Mouse (Mus musculus): ENCODE data around the gene Hs6st3. TPM values are rescaled to one million over a fixed set of nuclear protein-coding genes. Genes with fewer than 3 reads are reported as not detected.

The Hs6st3 gene
- polyA plus RNA-seq, 1 experiment from 2014 or later, result 0.08 TPM

- H3K27me3 ChIP-seq (ENCODE audit: insufficient read depth, low read length), result no peaks in the 10 kb centered on the region
- ATAC-seq (replicated peaks; ENCODE audit: low FRiP score, low read depth) (0 out of 2 replicates have a peak, but pooled peaks have one; percentile 33), DNase-seq (ENCODE audit: low spot score) (peak; percentile 9)
- peak overlapping the region; percentile 18; the same call in 1 of the 2 replicates for H3K4me2 ChIP-seq (ENCODE audit: low read length)
- 6% methylated on average over 5 of the region's 5 CpGs for WGBS
- peak overlapping the region; percentile 13; the same call in 1 of the 2 replicates for H3K27ac ChIP-seq
- no peaks in the 10 kb centered on the region for H3K36me3 ChIP-seq (ENCODE audit: insufficient read depth, low read length)
- H3K9me3 ChIP-seq (replicated peaks; ENCODE audit: low read length), result no peaks in the 10 kb centered on the region
- no peak overlapping the region for H3K4me3 ChIP-seq (replicated peaks; ENCODE audit: low read depth, low read length)
- 0 out of 2 replicates have a peak, but pooled peaks cover 5% of the 10 kb centered on the region for H3K4me1 ChIP-seq (replicated peaks; ENCODE audit: insufficient read depth, low read length)
- H3K9ac ChIP-seq (ENCODE audit: low read depth, low read length), result no peak overlapping the region
- no peak for TF ChIP-seq CTCF (IDR thresholded peaks at IDR 0.05; ENCODE audit: low read depth)
Observed at GRCm38 (mm10) chr14:119852139-119852538, 714.0 kb downstream of the Hs6st3 start.

GRCm38 (mm10) chr14:119857338-119858291 is 719.5 kb downstream of the Hs6st3 start:
- Histone ChIP-seq H3K9ac (ENCODE audit: low read depth, low read length) (0 out of 2 replicates have a peak overlapping the region, but pooled peaks have one; percentile 27), H3K4me1 (replicated peaks; ENCODE audit: insufficient read depth, low read length) (no peaks in the 10 kb centered on the region), H3K36me3 (ENCODE audit: insufficient read depth, low read length) (no peaks in the 10 kb centered on the region), H3K27me3 (ENCODE audit: insufficient read depth, low read length) (no peaks in the 10 kb centered on the region), H3K9me3 (replicated peaks; ENCODE audit: low read length) (no peaks in the 10 kb centered on the region), H3K4me3 (replicated peaks; ENCODE audit: low read depth, low read length) (no peak overlapping the region), H3K4me2 (ENCODE audit: low read length) (peak overlapping the region; percentile 27), H3K27ac (no peak overlapping the region)
- WGBS, result 42% methylated on average over 23 of the region's 23 CpGs
- peak; percentile 43 for DNase-seq (ENCODE audit: low spot score)
- TF ChIP-seq CTCF (IDR thresholded peaks at IDR 0.05; ENCODE audit: low read depth), result no peak
- ATAC-seq (replicated peaks; ENCODE audit: low FRiP score, low read depth), result no peak

GRCm38 (mm10) chr14:119873617-119874016 is 735.5 kb downstream of the Hs6st3 start:
- no peak overlapping the region for H3K4me2 ChIP-seq (ENCODE audit: low read length)
- WGBS, result 96% methylated on average over 4 of the region's 4 CpGs
- H3K27me3 ChIP-seq (ENCODE audit: insufficient read depth, low read length), result no peaks in the 10 kb centered on the region
- no peak for ATAC-seq (replicated peaks; ENCODE audit: low FRiP score, low read depth)
- H3K36me3 ChIP-seq (ENCODE audit: insufficient read depth, low read length), result no peaks in the 10 kb centered on the region
- no peaks in the 10 kb centered on the region for H3K4me1 ChIP-seq (replicated peaks; ENCODE audit: insufficient read depth, low read length)
- TF ChIP-seq CTCF (IDR thresholded peaks at IDR 0.05; ENCODE audit: low read depth), result no peak
- no peaks in the 10 kb centered on the region for H3K9me3 ChIP-seq (replicated peaks; ENCODE audit: low read length)
- no peak overlapping the region for H3K4me3 ChIP-seq (replicated peaks; ENCODE audit: low read depth, low read length)
- DNase-seq (ENCODE audit: low spot score), result no peak
- no peak overlapping the region for H3K9ac ChIP-seq (ENCODE audit: low read depth, low read length)
- no peak overlapping the region for H3K27ac ChIP-seq

- no peaks in the 10 kb centered on the region for H3K27me3 ChIP-seq (ENCODE audit: insufficient read depth, low read length)
- no peaks in the 10 kb centered on the region for H3K4me1 ChIP-seq (replicated peaks; ENCODE audit: insufficient read depth, low read length)
- no peak overlapping the region for H3K4me2 ChIP-seq (ENCODE audit: low read length)
- H3K4me3 ChIP-seq (replicated peaks; ENCODE audit: low read depth, low read length), result no peak overlapping the region
- TF ChIP-seq CTCF (IDR thresholded peaks at IDR 0.05; ENCODE audit: low read depth), result no peak
- WGBS, result 91% methylated on average over 8 of the region's 8 CpGs
- no peaks in the 10 kb centered on the region for H3K36me3 ChIP-seq (ENCODE audit: insufficient read depth, low read length)
- no peak overlapping the region for H3K9ac ChIP-seq (ENCODE audit: low read depth, low read length)
- DNase-seq (ENCODE audit: low spot score), result no peak
- no peaks in the 10 kb centered on the region for H3K9me3 ChIP-seq (replicated peaks; ENCODE audit: low read length)
- ATAC-seq (replicated peaks; ENCODE audit: low FRiP score, low read depth), result no peak
- H3K27ac ChIP-seq, result no peak overlapping the region
Observed at GRCm38 (mm10) chr14:119892922-119893321, 754.8 kb downstream of the Hs6st3 start.

GRCm38 (mm10) chr14:119895097-119895496 is 757.0 kb downstream of the Hs6st3 start:
- TF ChIP-seq CTCF (IDR thresholded peaks at IDR 0.05; ENCODE audit: low read depth), result no peak
- H3K27me3 ChIP-seq (ENCODE audit: insufficient read depth, low read length), result no peaks in the 10 kb centered on the region
- DNase-seq (ENCODE audit: low spot score) (no peak), ATAC-seq (replicated peaks; ENCODE audit: low FRiP score, low read depth) (no peak)
- H3K4me3 ChIP-seq (replicated peaks; ENCODE audit: low read depth, low read length), result no peak overlapping the region
- H3K9me3 ChIP-seq (replicated peaks; ENCODE audit: low read length), result no peaks in the 10 kb centered on the region
- no peak overlapping the region for H3K27ac ChIP-seq
- H3K4me2 ChIP-seq (ENCODE audit: low read length), result no peak overlapping the region
- no peak overlapping the region for H3K9ac ChIP-seq (ENCODE audit: low read depth, low read length)
- no peaks in the 10 kb centered on the region for H3K36me3 ChIP-seq (ENCODE audit: insufficient read depth, low read length)
- H3K4me1 ChIP-seq (replicated peaks; ENCODE audit: insufficient read depth, low read length), result no peaks in the 10 kb centered on the region
- WGBS, result 85% methylated on average over 8 of the region's 8 CpGs

GRCm38 (mm10) chr14:119895765-119896465 is 757.8 kb downstream of the Hs6st3 start:
- Histone ChIP-seq H3K9ac (ENCODE audit: low read depth, low read length) (no peak overlapping the region), H3K4me1 (replicated peaks; ENCODE audit: insufficient read depth, low read length) (no peaks in the 10 kb centered on the region), H3K27me3 (ENCODE audit: insufficient read depth, low read length) (no peaks in the 10 kb centered on the region), H3K27ac (no peak overlapping the region), H3K9me3 (replicated peaks; ENCODE audit: low read length) (no peaks in the 10 kb centered on the region), H3K36me3 (ENCODE audit: insufficient read depth, low read length) (no peaks in the 10 kb centered on the region), H3K4me2 (ENCODE audit: low read length) (no peak overlapping the region), H3K4me3 (replicated peaks; ENCODE audit: low read depth, low read length) (no peak overlapping the region)
- no peak; the same call in 1 of the 2 replicates for ATAC-seq (replicated peaks; ENCODE audit: low FRiP score, low read depth)
- WGBS, result 28% methylated on average over 10 of the region's 10 CpGs
- peak; percentile 26 for DNase-seq (ENCODE audit: low spot score)
- TF ChIP-seq CTCF (IDR thresholded peaks at IDR 0.05; ENCODE audit: low read depth), result no peak
